33 mouse cellular contexts compared by ENCODE assay signal in the genomic region with DNA sequence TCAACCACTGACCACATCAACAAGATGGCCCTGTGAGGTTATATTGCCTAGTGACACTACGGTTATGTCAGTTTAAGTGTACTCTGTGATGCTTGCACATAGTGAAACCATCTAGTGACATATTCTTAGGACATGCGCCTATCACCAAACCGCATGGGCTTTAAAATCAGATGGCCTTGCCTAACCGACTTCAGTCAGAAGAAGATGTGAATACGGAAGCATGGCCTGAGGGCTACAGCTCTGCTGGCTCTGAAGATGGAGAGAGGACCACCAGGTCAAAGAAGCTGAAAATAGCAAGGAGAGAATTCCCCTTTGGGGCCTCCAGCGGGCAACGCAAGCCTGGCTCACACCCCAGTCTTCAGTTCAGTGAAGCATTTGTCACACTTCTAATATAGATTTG.
"Had no signal": no experiment of that assay in that cellular context is flagged by ENCODE, and none has a peak within 500 bp of the region (broad histone marks: within the 10 kb centered on the region; RNA-seq: fewer than 3 reads in every experiment).

No protein-coding gene starts in this region.

- H3K4me1 ChIP-seq: hindbrain, embryonic 10.5 days; kidney, embryonic 15.5 days had no signal

- DNase-seq: heart, postnatal 10 days; heart, postnatal 14 days; heart, postnatal 36 days; heart, postnatal 4 days; kidney, adult 11 months; kidney, adult 18-20 months; kidney, adult 2 months; kidney, adult 8-10 months; kidney, adult 9 months; kidney, postnatal 10 days; kidney, postnatal 14 days; kidney, postnatal 25 days; kidney, postnatal 36 days; kidney, postnatal 4 days; layer of hippocampus, adult 9-11 months; layer of hippocampus, postnatal 36 days had no signal

- H3K27ac ChIP-seq: heart, embryonic 13.5 days; heart, embryonic 15.5 days; hindbrain, embryonic 10.5 days; hindbrain, embryonic 12.5 days; hindbrain, embryonic 13.5 days; hindbrain, embryonic 14.5 days; hindbrain, embryonic 15.5 days; hindbrain, postnatal 0 days; intestine, embryonic 15.5 days; kidney, embryonic 15.5 days; kidney, postnatal 0 days; layer of hippocampus, adult 2 months; left cerebral cortex, adult 2 months had no signal

- H3K4me3 ChIP-seq: heart, embryonic 13.5 days; heart, embryonic 15.5 days; hindbrain, embryonic 10.5 days; hindbrain, embryonic 12.5 days; hindbrain, embryonic 13.5 days; hindbrain, embryonic 15.5 days; intestine, embryonic 15.5 days; kidney, embryonic 15.5 days; layer of hippocampus, adult 2 months; left cerebral cortex, adult 2 months had no signal

- H3K4me2 ChIP-seq: heart, embryonic 13.5 days; heart, embryonic 15.5 days; hindbrain, embryonic 12.5 days; hindbrain, embryonic 13.5 days; hindbrain, embryonic 14.5 days; hindbrain, embryonic 15.5 days; intestine, embryonic 15.5 days; kidney, embryonic 15.5 days had no signal

- H3K27me3 ChIP-seq: heart, embryonic 15.5 days; hindbrain, embryonic 13.5 days; hindbrain, embryonic 15.5 days; intestine, embryonic 15.5 days; kidney, embryonic 15.5 days had no signal

- ATAC-seq: hindbrain, embryonic 16.5 days; hindbrain, postnatal 0 days; inflammation-experienced regulatory T-cells, adult 6 months; intestine, embryonic 15.5 days; intestine, embryonic 16.5 days; intestine, postnatal 0 days had no signal

- H3K9me3 ChIP-seq: heart, embryonic 13.5 days; heart, embryonic 15.5 days; hindbrain, embryonic 10.5 days; hindbrain, embryonic 13.5 days; hindbrain, embryonic 15.5 days; intestine, embryonic 15.5 days; kidney, embryonic 15.5 days had no signal

- H3K36me3 ChIP-seq: heart, embryonic 15.5 days; hindbrain, embryonic 10.5 days; hindbrain, embryonic 12.5 days; intestine, embryonic 15.5 days; kidney, embryonic 15.5 days had no signal

- H3K9ac ChIP-seq: heart, embryonic 13.5 days; heart, embryonic 15.5 days; hindbrain, embryonic 12.5 days; hindbrain, embryonic 13.5 days; hindbrain, embryonic 14.5 days; hindbrain, embryonic 15.5 days; intestine, embryonic 15.5 days; kidney, embryonic 15.5 days had no signal
